25 mouse cellular contexts compared by ENCODE assay signal in the genomic region with DNA sequence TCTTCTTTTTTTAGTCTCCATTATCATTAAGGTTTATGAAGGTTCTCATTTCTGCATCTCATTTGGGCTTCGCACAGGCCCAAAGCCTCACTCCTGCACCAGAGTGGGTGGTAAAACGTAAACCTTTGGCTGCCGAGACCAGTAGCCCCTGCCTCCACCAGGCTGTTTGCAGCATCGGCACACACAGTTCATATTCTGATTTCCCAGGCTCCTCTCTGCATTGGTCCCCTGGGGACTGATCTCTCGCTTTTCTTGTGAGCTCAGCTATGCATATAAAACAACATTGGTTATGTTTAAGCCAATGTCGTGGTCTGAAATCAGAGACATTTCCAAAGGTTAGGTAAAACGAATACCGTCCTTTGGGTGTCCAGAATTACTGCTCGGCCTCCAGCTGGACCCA. TPM values are rescaled to one million over a fixed set of nuclear protein-coding genes. Genes with fewer than 3 reads are reported as not detected.
A peak's percentile ranks its signal among the peaks of the same experiment; 100 is the strongest.
DNase-seq lines count a peak whose midpoint lies in the region; ATAC-seq and TF ChIP-seq lines count a peak whose summit lies in the region.
"Had no signal": no experiment of that assay in that cellular context is flagged by ENCODE, and none has a peak within 500 bp of the region (broad histone marks: within the 10 kb centered on the region; RNA-seq: fewer than 3 reads in every experiment).

No protein-coding gene starts in this region.

- no peak overlapping the region for H3K27ac ChIP-seq in limb, embryonic 14.5 days (replicated peaks; ENCODE audit: low read depth, low read length)
- H3K27ac ChIP-seq in limb, embryonic 10.5 days = no peak overlapping the region
- H3K27ac ChIP-seq in hindbrain, embryonic 14.5 days = peak overlapping the region; percentile 65
- 0 out of 2 replicates have a peak overlapping the region, but pooled peaks have one; percentile 2 for H3K27ac ChIP-seq in midbrain, embryonic 12.5 days (replicated peaks)
- peak overlapping the region; percentile 64 for H3K27ac ChIP-seq in neural tube, embryonic 15.5 days (replicated peaks)
- H3K27ac ChIP-seq in cerebellum, adult 2 months (ENCODE audit: insufficient read depth, low read length) = no peak overlapping the region
- no peak overlapping the region for H3K27ac ChIP-seq in intestine, embryonic 15.5 days
- H3K27ac ChIP-seq: gastrocnemius, adult 2 months; limb, embryonic 13.5 days; liver, embryonic 14.5 days; lung, embryonic 15.5 days; neural tube, embryonic 12.5 days; stomach, embryonic 15.5 days had no signal

- DNase-seq in limb, embryonic 14.5 days (ENCODE audit: low spot score) = peak; percentile 3
- DNase-seq in limb, embryonic 10.5 days (ENCODE audit: low spot score) = no peak
- no peak for DNase-seq in hindbrain, embryonic 14.5 days (ENCODE audit: low spot score)
- DNase-seq in cerebellum, adult 2 months = no peak
- DNase-seq: adrenal gland, adult 8-10 months; cerebellum, postnatal 14 days; embryo, embryonic 11 days; forebrain, postnatal 0 days; gastrocnemius, adult 2 months; heart, postnatal 10 days; kidney, adult 8-10 months; kidney, postnatal 14 days; layer of hippocampus, adult 9-11 months; lung, postnatal 4 days; thymus, adult 2 months had no signal

- no peak for ATAC-seq in limb, embryonic 14.5 days (ENCODE audit: low FRiP score, low read depth)
- ATAC-seq in hindbrain, embryonic 14.5 days (ENCODE audit: low FRiP score) = 0 out of 2 replicates have a peak, but pooled peaks have one; percentile 53
- ATAC-seq in midbrain, embryonic 12.5 days (ENCODE audit: low FRiP score, low read depth) = no peak
- ATAC-seq in neural tube, embryonic 15.5 days (ENCODE audit: low FRiP score) = peak; percentile 41; the same call in 1 of the 2 replicates
- ATAC-seq in intestine, embryonic 15.5 days = no peak
- ATAC-seq: forebrain, postnatal 0 days; Patski had no signal

- no peaks in the 10 kb centered on the region for H3K4me1 ChIP-seq in limb, embryonic 14.5 days (ENCODE audit: control insufficient read depth, insufficient read depth, low read length)
- peaks cover 6% of the 10 kb centered on the region for H3K4me1 ChIP-seq in limb, embryonic 10.5 days
- 0 out of 2 replicates have a peak, but pooled peaks cover 13% of the 10 kb centered on the region for H3K4me1 ChIP-seq in hindbrain, embryonic 14.5 days (replicated peaks; ENCODE audit: control insufficient read depth, insufficient read depth, low read length)
- peaks cover 17% of the 10 kb centered on the region for H3K4me1 ChIP-seq in midbrain, embryonic 12.5 days
- H3K4me1 ChIP-seq in neural tube, embryonic 15.5 days = peaks cover 13% of the 10 kb centered on the region
- H3K4me1 ChIP-seq in cerebellum, adult 2 months (ENCODE audit: control insufficient read depth, insufficient read depth, low read length) = peaks cover 12% of the 10 kb centered on the region; the same call in 1 of the 2 replicates
- no peaks in the 10 kb centered on the region for H3K4me1 ChIP-seq in intestine, embryonic 15.5 days (replicated peaks)
- H3K4me1 ChIP-seq: lung, embryonic 15.5 days; stomach, embryonic 15.5 days had no signal

- H3K4me3 ChIP-seq in limb, embryonic 14.5 days (replicated peaks; ENCODE audit: low read length) = no peak overlapping the region
- H3K4me3 ChIP-seq in limb, embryonic 10.5 days = no peak overlapping the region
- H3K4me3 ChIP-seq in hindbrain, embryonic 14.5 days (replicated peaks; ENCODE audit: low read length) = no peak overlapping the region
- no peak overlapping the region for H3K4me3 ChIP-seq in midbrain, embryonic 12.5 days
- no peak overlapping the region for H3K4me3 ChIP-seq in neural tube, embryonic 15.5 days (replicated peaks)
- no peak overlapping the region for H3K4me3 ChIP-seq in cerebellum, adult 2 months (replicated peaks; ENCODE audit: insufficient read depth, low read depth, low read length)
- H3K4me3 ChIP-seq in intestine, embryonic 15.5 days (replicated peaks) = no peak overlapping the region
- H3K4me3 ChIP-seq: gastrocnemius, adult 2 months; limb, embryonic 13.5 days; lung, embryonic 15.5 days; neural tube, embryonic 12.5 days; stomach, embryonic 15.5 days had no signal

- no peaks in the 10 kb centered on the region for H3K36me3 ChIP-seq in limb, embryonic 14.5 days (ENCODE audit: control insufficient read depth, insufficient read depth, low read length)
- H3K36me3 ChIP-seq in limb, embryonic 10.5 days = no peaks in the 10 kb centered on the region
- peaks cover 10% of the 10 kb centered on the region; the same call in 1 of the 2 replicates for H3K36me3 ChIP-seq in hindbrain, embryonic 14.5 days (replicated peaks; ENCODE audit: control insufficient read depth, insufficient read depth)
- H3K36me3 ChIP-seq in midbrain, embryonic 12.5 days = no peaks in the 10 kb centered on the region
- H3K36me3 ChIP-seq in neural tube, embryonic 15.5 days = no peaks in the 10 kb centered on the region
- no peaks in the 10 kb centered on the region for H3K36me3 ChIP-seq in intestine, embryonic 15.5 days
- H3K36me3 ChIP-seq: limb, embryonic 13.5 days; lung, embryonic 15.5 days; neural tube, embryonic 12.5 days; stomach, embryonic 15.5 days had no signal

- TF ChIP-seq CTCF in cerebellum, adult 2 months (IDR thresholded peaks at IDR 0.05; ENCODE audit: borderline replicate concordance, insufficient read depth, low read depth, low read length) = no peak

- peaks cover 23% of the 10 kb centered on the region for H3K27me3 ChIP-seq in limb, embryonic 14.5 days (ENCODE audit: control insufficient read depth, insufficient read depth, low read length)
- peaks cover 46% of the 10 kb centered on the region for H3K27me3 ChIP-seq in limb, embryonic 10.5 days (ENCODE audit: low read depth, poor library complexity, severe bottlenecking)
- 0 out of 2 replicates have a peak, but pooled peaks cover 4% of the 10 kb centered on the region for H3K27me3 ChIP-seq in hindbrain, embryonic 14.5 days (ENCODE audit: control insufficient read depth, insufficient read depth, low read length)
- H3K27me3 ChIP-seq in midbrain, embryonic 12.5 days = peaks cover 30% of the 10 kb centered on the region
- peaks cover 14% of the 10 kb centered on the region for H3K27me3 ChIP-seq in neural tube, embryonic 15.5 days (replicated peaks)
- H3K27me3 ChIP-seq in cerebellum, adult 2 months (ENCODE audit: control insufficient read depth, insufficient read depth, low read length) = no peaks in the 10 kb centered on the region
- peaks cover 13% of the 10 kb centered on the region for H3K27me3 ChIP-seq in intestine, embryonic 15.5 days (replicated peaks)
- H3K27me3 ChIP-seq: Patski had no signal

- H3K9me3 ChIP-seq in limb, embryonic 14.5 days (ENCODE audit: control insufficient read depth, low read length) = no peaks in the 10 kb centered on the region
- H3K9me3 ChIP-seq in limb, embryonic 10.5 days (replicated peaks) = no peaks in the 10 kb centered on the region
- H3K9me3 ChIP-seq in hindbrain, embryonic 14.5 days (ENCODE audit: control insufficient read depth, low read length) = no peaks in the 10 kb centered on the region
- H3K9me3 ChIP-seq in midbrain, embryonic 12.5 days = no peaks in the 10 kb centered on the region
- no peaks in the 10 kb centered on the region for H3K9me3 ChIP-seq in neural tube, embryonic 15.5 days (replicated peaks)
- no peaks in the 10 kb centered on the region for H3K9me3 ChIP-seq in intestine, embryonic 15.5 days
- H3K9me3 ChIP-seq: limb, embryonic 13.5 days; lung, embryonic 15.5 days; neural tube, embryonic 12.5 days; stomach, embryonic 15.5 days had no signal

- no peak for TF ChIP-seq POLR2A in limb, embryonic 14.5 days (IDR thresholded peaks at IDR 0.05; ENCODE audit: borderline replicate concordance, extremely low read depth, insufficient read depth, insufficient read length)
- TF ChIP-seq POLR2A in cerebellum, adult 2 months (IDR thresholded peaks at IDR 0.05; ENCODE audit: borderline replicate concordance, insufficient read depth, low read length) = no peak

- H3K4me2 ChIP-seq in limb, embryonic 14.5 days (replicated peaks; ENCODE audit: low read depth, low read length, severe bottlenecking) = no peak overlapping the region
- no peak overlapping the region for H3K4me2 ChIP-seq in hindbrain, embryonic 14.5 days (replicated peaks)
- no peak overlapping the region for H3K4me2 ChIP-seq in midbrain, embryonic 12.5 days (replicated peaks)
- H3K4me2 ChIP-seq in neural tube, embryonic 15.5 days = no peak overlapping the region
- H3K4me2 ChIP-seq in intestine, embryonic 15.5 days (replicated peaks) = no peak overlapping the region
- H3K4me2 ChIP-seq: heart, embryonic 11.5 days; limb, embryonic 13.5 days; lung, embryonic 15.5 days; neural tube, embryonic 12.5 days; stomach, embryonic 15.5 days had no signal

- 65% methylated on average over 9 of the region's 9 CpGs for WGBS in limb, embryonic 14.5 days
- 87% methylated on average over 9 of the region's 9 CpGs for WGBS in limb, embryonic 10.5 days
- WGBS in hindbrain, embryonic 14.5 days = 48% methylated on average over 9 of the region's 9 CpGs
- WGBS in midbrain, embryonic 12.5 days = 76% methylated on average over 9 of the region's 9 CpGs
- whole genome bisulfite sequencing in neural tube, embryonic 15.5 days = 33% methylated on average over 9 of the region's 9 CpGs
- 39% methylated on average over 9 of the region's 9 CpGs for WGBS in cerebellum, adult 2 months
- WGBS in intestine, embryonic 15.5 days = 79% methylated on average over 9 of the region's 9 CpGs

- no peak overlapping the region for H3K9ac ChIP-seq in limb, embryonic 14.5 days (ENCODE audit: low read depth, low read length, severe bottlenecking)
- H3K9ac ChIP-seq in hindbrain, embryonic 14.5 days = 0 out of 2 replicates have a peak overlapping the region, but pooled peaks have one; percentile 24
- no peak overlapping the region for H3K9ac ChIP-seq in midbrain, embryonic 12.5 days (replicated peaks)
- no peak overlapping the region for H3K9ac ChIP-seq in neural tube, embryonic 15.5 days (replicated peaks)
- no peak overlapping the region for H3K9ac ChIP-seq in intestine, embryonic 15.5 days
- H3K9ac ChIP-seq: forebrain, postnatal 0 days; limb, embryonic 13.5 days; liver, embryonic 14.5 days; lung, embryonic 15.5 days; neural tube, embryonic 12.5 days; stomach, embryonic 15.5 days had no signal

RNA-seq across cellular contexts. Expression of a gene that starts 32.3 kb away (rescaled TPM):
- 29.7 and 31.7 TPM in 2 replicates for polyA plus RNA-seq in limb, embryonic 14.5 days (2012; rRNA removed)
- 50.7 and 53.3 TPM in 2 replicates for polyA plus RNA-seq in limb, embryonic 14.5 days (2014; fragmentation: Nextera tagmentation; extraction: Ambion mirVana)
- polyA plus RNA-seq in limb, embryonic 10.5 days (2016; fragmentation: Nextera tagmentation; extraction: Ambion mirVana) = 82.6 and 84.9 TPM in 2 replicates
- 53.8 and 60.9 TPM in 2 replicates for polyA plus RNA-seq in hindbrain, embryonic 14.5 days (2014; fragmentation: Nextera tagmentation; extraction: Ambion mirVana)
- 41.7 and 50.3 TPM in 2 replicates for polyA plus RNA-seq in midbrain, embryonic 12.5 days (2016; fragmentation: Nextera tagmentation; extraction: Ambion mirVana)
- polyA plus RNA-seq in neural tube, embryonic 15.5 days (2015; fragmentation: Nextera tagmentation; extraction: Ambion mirVana) = 61.7 and 68.9 TPM in 2 replicates
- 95.5 and 106 TPM in 2 replicates for polyA plus RNA-seq in cerebellum, adult 2 months (2012; rRNA removed)
- 56.3 and 57.1 TPM in 2 replicates for polyA plus RNA-seq in intestine, embryonic 15.5 days (2015; fragmentation: Nextera tagmentation; extraction: Ambion mirVana)

RNA-seq across cellular contexts. Expression of a gene that starts 42.3 kb away (rescaled TPM):
- 1.4 and 1.7 TPM in 2 replicates for polyA plus RNA-seq in limb, embryonic 14.5 days (2012; rRNA removed)
- 1.1 and 1.4 TPM in 2 replicates for polyA plus RNA-seq in limb, embryonic 14.5 days (2014; fragmentation: Nextera tagmentation; extraction: Ambion mirVana)
- 0.16 and 0.21 TPM in 2 replicates for polyA plus RNA-seq in limb, embryonic 10.5 days (2016; fragmentation: Nextera tagmentation; extraction: Ambion mirVana)
- 30.8 and 35.1 TPM in 2 replicates for polyA plus RNA-seq in hindbrain, embryonic 14.5 days (2014; fragmentation: Nextera tagmentation; extraction: Ambion mirVana)
- 8.2 and 8.3 TPM in 2 replicates for polyA plus RNA-seq in midbrain, embryonic 12.5 days (2016; fragmentation: Nextera tagmentation; extraction: Ambion mirVana)
- polyA plus RNA-seq in neural tube, embryonic 15.5 days (2015; fragmentation: Nextera tagmentation; extraction: Ambion mirVana) = 20.9 and 25.1 TPM in 2 replicates
- 56.1 and 59.8 TPM in 2 replicates for polyA plus RNA-seq in cerebellum, adult 2 months (2012; rRNA removed)
- 1.1 and 1.2 TPM in 2 replicates for polyA plus RNA-seq in intestine, embryonic 15.5 days (2015; fragmentation: Nextera tagmentation; extraction: Ambion mirVana)

Comparison
In these comparisons a context has a peak if more than half of its experiments do, and no peak if none do; other contexts are left out.
1. ATAC-seq: peak in hindbrain, embryonic 14.5 days (single experiment) and neural tube, embryonic 15.5 days (single experiment); none in limb, embryonic 14.5 days (single experiment), midbrain, embryonic 12.5 days (single experiment) and intestine, embryonic 15.5 days (single experiment).
2. H3K27ac ChIP-seq: peak in hindbrain, embryonic 14.5 days (single experiment), midbrain, embryonic 12.5 days (single experiment) and neural tube, embryonic 15.5 days (single experiment); none in limb, embryonic 14.5 days (single experiment), limb, embryonic 10.5 days (single experiment), cerebellum, adult 2 months (single experiment) and intestine, embryonic 15.5 days (single experiment).